Comparison of ENCODE assay signal across 18 mouse cellular contexts in the genomic region with DNA sequence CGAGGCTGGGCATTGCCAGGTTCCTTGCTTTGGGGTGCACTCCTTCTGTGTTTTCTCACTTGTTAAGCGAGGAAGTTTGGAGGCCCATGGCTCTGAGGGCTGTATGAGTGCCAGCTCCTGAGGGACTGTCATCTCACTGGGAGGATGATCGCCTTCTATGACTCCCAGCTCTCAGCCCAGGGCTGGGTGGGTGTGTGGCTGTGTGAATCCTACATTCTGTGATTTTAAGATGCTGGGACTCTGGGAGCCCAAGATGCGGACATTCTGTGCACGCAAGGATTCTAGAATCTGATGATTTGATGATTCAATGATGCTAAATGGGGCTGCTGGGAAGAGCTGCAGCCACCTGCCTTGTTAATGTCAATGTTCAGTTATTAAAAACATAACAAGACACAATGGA. TPM values are rescaled to one million over a fixed set of nuclear protein-coding genes. Genes with fewer than 3 reads are reported as not detected.
DNase-seq lines count a peak whose midpoint lies in the region; ATAC-seq and TF ChIP-seq lines count a peak whose summit lies in the region.
"Had no signal": no experiment of that assay in that cellular context is flagged by ENCODE, and none has a peak within 500 bp of the region (broad histone marks: within the 10 kb centered on the region; RNA-seq: fewer than 3 reads in every experiment).

No protein-coding gene starts in this region.

- no peak overlapping the region; the same call in 1 of the 2 replicates for H3K9ac ChIP-seq in heart, adult 2 months (ENCODE audit: low read depth, low read length)
- no peak overlapping the region for H3K9ac ChIP-seq in stomach, postnatal 0 days (ENCODE audit: low read length)
- H3K9ac ChIP-seq: heart, embryonic 15.5 days; lung, embryonic 14.5 days; neural tube, embryonic 12.5 days had no signal

- no peak for TF ChIP-seq CTCF in heart, adult 2 months (IDR thresholded peaks at IDR 0.05)
- TF ChIP-seq CTCF in spleen, adult 2 months (IDR thresholded peaks at IDR 0.05; ENCODE audit: extremely low read depth, insufficient read depth, insufficient read length, insufficient replicate concordance), result no peak
- no peak for TF ChIP-seq CTCF in stomach, postnatal 0 days (IDR thresholded peaks at IDR 0.05; ENCODE audit: low read depth)

- peaks cover 43% of the 10 kb centered on the region for H3K4me1 ChIP-seq in heart, adult 2 months (ENCODE audit: control insufficient read depth, insufficient read depth, low read length)
- H3K4me1 ChIP-seq in spleen, adult 2 months (ENCODE audit: control insufficient read depth, insufficient read depth, insufficient read length), result peaks cover 79% of the 10 kb centered on the region
- H3K4me1 ChIP-seq in stomach, postnatal 0 days (replicated peaks; ENCODE audit: control insufficient read depth, insufficient read depth), result no peaks in the 10 kb centered on the region

- WGBS in heart, adult 2 months, result 60% methylated on average over 5 of the region's 5 CpGs
- 62% methylated on average over 5 of the region's 5 CpGs for WGBS in spleen, adult 2 months
- 70% methylated on average over 5 of the region's 5 CpGs for WGBS in stomach, postnatal 0 days

- no peak for TF ChIP-seq EP300 in heart, adult 2 months (IDR thresholded peaks at IDR 0.05; ENCODE audit: insufficient read depth, low read depth, low read length)
- TF ChIP-seq EP300 in stomach, postnatal 0 days (optimal IDR thresholded peaks at IDR 0.05), result no peak

- intact Hi-C loops in heart, adult 2 months (cut with DNase I), result no loop called here

- peaks cover 3% of the 10 kb centered on the region for H3K36me3 ChIP-seq in heart, adult 2 months (ENCODE audit: control insufficient read depth, insufficient read depth, low read length)
- no peaks in the 10 kb centered on the region for H3K36me3 ChIP-seq in spleen, adult 2 months (ENCODE audit: control insufficient read depth, insufficient read depth, low read length)
- no peaks in the 10 kb centered on the region for H3K36me3 ChIP-seq in stomach, postnatal 0 days (ENCODE audit: control insufficient read depth, insufficient read depth, low read length)
- H3K36me3 ChIP-seq: heart, embryonic 15.5 days; limb, embryonic 10.5 days; neural tube, embryonic 12.5 days had no signal

- DNase-seq in heart, adult 2 months, result peak in 1 of 2 experiments; percentile 30
- DNase-seq in heart, adult 9 months (ENCODE audit: low spot score in 2 of 2), result no peak
- peak; percentile 62 to 70 for DNase-seq in layer of hippocampus, adult 8-10 months (ENCODE audit: low spot score in 2 of 2)
- no peak for DNase-seq in layer of hippocampus, adult 11-12 months (ENCODE audit: low spot score)
- DNase-seq in spleen, adult 2 months (ENCODE audit: low read depth in 1 of 2, low spot score in 2 of 2), result no peak
- DNase-seq in spleen, postnatal 14 days (ENCODE audit: low spot score in 2 of 2), result no peak
- DNase-seq in stomach, postnatal 0 days (ENCODE audit: low spot score), result no peak
- no peak for DNase-seq in cerebellum, adult 9-10 months
- DNase-seq: cerebellum, adult 11 months; gastrocnemius, postnatal 36 days; lung, embryonic 14.5 days; retina, postnatal 1 day had no signal

- H3K4me2 ChIP-seq in stomach, postnatal 0 days (replicated peaks; ENCODE audit: low read depth), result no peak overlapping the region
- H3K4me2 ChIP-seq: heart, embryonic 15.5 days; lung, embryonic 14.5 days; neural tube, embryonic 12.5 days had no signal

- no peaks in the 10 kb centered on the region for H3K9me3 ChIP-seq in stomach, postnatal 0 days (ENCODE audit: control insufficient read depth, low read length)
- H3K9me3 ChIP-seq: heart, embryonic 15.5 days; limb, embryonic 10.5 days; neural tube, embryonic 12.5 days had no signal

- H3K27me3 ChIP-seq in heart, adult 2 months (ENCODE audit: control insufficient read depth, insufficient read depth, low read length), result no peaks in the 10 kb centered on the region
- no peaks in the 10 kb centered on the region for H3K27me3 ChIP-seq in spleen, adult 2 months (ENCODE audit: control insufficient read depth, insufficient read depth, low read length)
- no peaks in the 10 kb centered on the region for H3K27me3 ChIP-seq in stomach, postnatal 0 days (ENCODE audit: control insufficient read depth, insufficient read depth, low read length)

- H3K4me3 ChIP-seq in heart, adult 2 months, result peak overlapping the region; percentile 30
- no peak overlapping the region for H3K4me3 ChIP-seq in spleen, adult 2 months (ENCODE audit: extremely low read depth, insufficient read depth, insufficient read length)
- H3K4me3 ChIP-seq in stomach, postnatal 0 days (ENCODE audit: low read depth, low read length), result no peak overlapping the region
- H3K4me3 ChIP-seq: heart, embryonic 15.5 days; limb, embryonic 10.5 days; neural tube, embryonic 12.5 days had no signal

- ATAC-seq in stomach, postnatal 0 days (ENCODE audit: low FRiP score, low TSS enrichment), result no peak

- 0 out of 2 replicates have a peak, but pooled peaks cover 1% of the 10 kb centered on the region for H3K79me2 ChIP-seq in heart, adult 2 months (replicated peaks; ENCODE audit: control insufficient read depth, insufficient read depth, low read length)

- peak overlapping the region; percentile 77 for H3K27ac ChIP-seq in heart, adult 2 months
- H3K27ac ChIP-seq in spleen, adult 2 months (ENCODE audit: insufficient read depth, low read length), result peak overlapping the region; percentile 77
- H3K27ac ChIP-seq in stomach, postnatal 0 days (replicated peaks), result peak overlapping the region; percentile 40; the same call in 1 of the 2 replicates
- H3K27ac ChIP-seq: heart, embryonic 15.5 days; limb, embryonic 10.5 days; neural tube, embryonic 12.5 days had no signal

- TF ChIP-seq POLR2A in heart, adult 2 months (IDR thresholded peaks at IDR 0.05; ENCODE audit: insufficient read depth, low read depth, low read length), result no peak
- no peak for TF ChIP-seq POLR2A in spleen, adult 2 months (IDR thresholded peaks at IDR 0.05; ENCODE audit: low read depth, low read length)

RNA-seq across cellular contexts. Expression of a gene that starts 35.8 kb away (rescaled TPM):
- 10 to 100 TPM; 56.0 to 57.1 TPM for total RNA-seq in heart, adult 2 months (2021)
- 41.6 and 57.0 TPM in 2 replicates for polyA plus RNA-seq in heart, adult 2 months (2012; rRNA removed)
- total RNA-seq in layer of hippocampus, adult 8-10 months (2022), result 100 to 1,000 TPM; 320 to 356 (median 336) TPM
- polyA plus RNA-seq in spleen, adult 2 months (2012; rRNA removed), result 42.6 and 48.4 TPM in 2 replicates
- 9.2 and 9.5 TPM in 2 replicates for polyA plus RNA-seq in stomach, postnatal 0 days (2015; fragmentation: Nextera tagmentation; extraction: Ambion mirVana)

RNA-seq across cellular contexts. Expression of a gene that starts 46.6 kb away (rescaled TPM):
- total RNA-seq in heart, adult 2 months (2021), result not detected
- polyA plus RNA-seq in heart, adult 2 months (2012; rRNA removed), result not detected in 2 replicates
- total RNA-seq in layer of hippocampus, adult 8-10 months (2022), result 1 to 10 TPM in 1 of 4 experiments, not detected in 3; 1.8 TPM
- polyA plus RNA-seq in spleen, adult 2 months (2012; rRNA removed), result 1.1 TPM in 1 of 2 replicates, not detected in the other
- 0.24 TPM in 1 of 2 replicates, not detected in the other for polyA plus RNA-seq in stomach, postnatal 0 days (2015; fragmentation: Nextera tagmentation; extraction: Ambion mirVana)
- total RNA-seq: midbrain, postnatal 0 days had no signal
- polyA plus RNA-seq: embryonic facial prominence, embryonic 14.5 days; forebrain, embryonic 11.5 days; heart, embryonic 15.5 days; limb, embryonic 10.5 days; lung, embryonic 14.5 days; midbrain, postnatal 0 days; neural tube, embryonic 12.5 days had no signal

Comparison
In these comparisons a context has a peak if more than half of its experiments do, and no peak if none do; other contexts are left out.
1. DNase-seq: peak in layer of hippocampus, adult 8-10 months (2 of 2); none in heart, adult 9 months (0 of 2), layer of hippocampus, adult 11-12 months (single experiment), spleen, adult 2 months (0 of 2), spleen, postnatal 14 days (0 of 2), stomach, postnatal 0 days (single experiment) and cerebellum, adult 9-10 months (single experiment).
2. Peak in every context shown above with its lines, with median percentiles within 50 percentile points of each other: H3K27ac ChIP-seq.